Mouse (Mus musculus) neural tube, embryonic 14.5 days (tissue): ENCODE data around the gene Stx5a. TPM values are rescaled to one million over a fixed set of nuclear protein-coding genes. Genes with fewer than 3 reads are reported as not detected.

Experiments used
- ATAC-seq: fragments of 200-750 bp; cut with Nextera tagmentation; 2 replicates; pipeline ENCODE4 v1.8.0; 2017; ENCODE audit warnings: low read depth, mild to moderate bottlenecking, moderate TSS enrichment, moderate library complexity
- H3K27ac ChIP-seq: fragments of 300-500 bp; sonication (generic); 2 replicates; pipeline ENCODE4 v1.5.1; 2014; ENCODE audit warnings: low read depth, mild to moderate bottlenecking, control low read depth, low read length, moderate library complexity, mixed read lengths
- H3K27me3 ChIP-seq: fragments of 300-500 bp; sonication (generic); 2 replicates; pipeline ENCODE4 v1.6.1; 2014; ENCODE audit warnings: low read length; ENCODE audit not compliant: control insufficient read depth, insufficient read depth
- H3K36me3 ChIP-seq: fragments of 300-500 bp; sonication (generic); 2 replicates; pipeline ENCODE4 v1.6.1; 2014; ENCODE audit warnings: low read length, mixed read lengths; ENCODE audit not compliant: control insufficient read depth, insufficient read depth
- H3K4me1 ChIP-seq: fragments of 300-500 bp; sonication (generic); 2 replicates; pipeline ENCODE4 v1.6.1; 2014; ENCODE audit warnings: low read length; ENCODE audit not compliant: control insufficient read depth, insufficient read depth
- H3K4me2 ChIP-seq: fragments of 300-500 bp; sonication (generic); 2 replicates; pipeline ENCODE4 v1.6.1; 2014; ENCODE audit warnings: mild to moderate bottlenecking, low read depth, low read length, control low read depth
- H3K4me3 ChIP-seq: fragments of 300-500 bp; sonication (generic); 2 replicates; pipeline ENCODE4 v1.5.1; 2014; ENCODE audit warnings: low read depth, low read length, control low read depth, mixed read lengths
- H3K9ac ChIP-seq: fragments of 300-500 bp; sonication (generic); replicated peaks from 2 replicates; pipeline ENCODE4 v1.6.1; 2014; ENCODE audit warnings: low read depth, mild to moderate bottlenecking, control low read depth, low read length, mixed read lengths
- H3K9me3 ChIP-seq: fragments of 300-500 bp; sonication (generic); 2 replicates; pipeline ENCODE4 v1.6.1; 2016; ENCODE audit warnings: low read length; ENCODE audit not compliant: control insufficient read depth
- WGBS: fragments of 180-500 bp; shearing (Covaris S2); extraction: QIAGEN DNeasy Blood & Tissue Kit; methylation state at CpG from one replicate; pipeline ENCODE4 v1.1.7; 2014; 5-methylcytosine and 5-hydroxymethylcytosine counted together
- microRNA-seq: library from miRNA; unstranded; fragments of <30 nt; microRNA quantifications from one replicate; pipeline ENCODE4, GENCODE M21; 2016
- polyA plus RNA-seq: library from polyadenylated mRNA; unstranded; fragments of >200 nt; fragmentation: Nextera tagmentation; extraction: Ambion mirVana; gene quantifications from 2 replicates; pipeline ENCODE4 v1.2.1, GENCODE M21; 2014

The Stx5a gene
- polyA plus RNA-seq, 1 experiment from 2014 or later = 115 TPM

DNA sequence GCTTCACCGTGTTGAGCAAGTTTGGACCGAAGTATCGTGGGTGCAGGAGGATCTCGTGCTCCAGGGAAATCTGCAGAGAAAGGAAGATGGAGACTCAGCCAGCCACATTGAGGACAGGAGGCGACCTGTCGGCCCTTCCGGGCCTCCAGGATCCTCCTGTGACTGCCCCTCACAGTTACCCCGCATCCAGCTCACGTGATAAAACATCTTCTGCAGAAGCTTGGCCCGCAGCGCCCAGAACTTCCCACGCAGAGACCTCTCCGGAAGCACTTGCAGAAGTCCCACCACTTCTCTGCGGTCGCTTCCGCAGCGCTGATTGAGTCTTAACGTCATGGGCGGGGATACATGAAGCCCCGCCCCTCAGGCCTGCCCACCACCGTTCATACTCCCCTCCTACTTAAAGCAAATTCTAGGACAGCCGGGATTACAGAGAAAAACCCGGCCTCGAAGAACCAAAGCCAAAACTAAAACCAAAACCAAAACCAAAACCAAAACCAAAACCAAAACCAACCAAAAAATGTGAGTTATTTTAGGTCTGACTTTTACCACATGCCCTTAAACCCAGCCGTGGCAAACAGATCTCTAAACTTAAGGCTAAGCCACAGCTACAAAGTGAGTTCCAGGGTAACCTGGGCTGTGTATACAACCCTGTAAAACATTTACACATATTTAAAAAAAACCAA lies 57.2 kb downstream of the Stx5a start, which contains the start of gene Polr2g:
Gene Polr2g, minus strand, starts transcription at position 314 of the 683 bp plus-strand sequence.
- WGBS = 1% methylated on average over 25 of the region's 25 CpGs

DNA sequence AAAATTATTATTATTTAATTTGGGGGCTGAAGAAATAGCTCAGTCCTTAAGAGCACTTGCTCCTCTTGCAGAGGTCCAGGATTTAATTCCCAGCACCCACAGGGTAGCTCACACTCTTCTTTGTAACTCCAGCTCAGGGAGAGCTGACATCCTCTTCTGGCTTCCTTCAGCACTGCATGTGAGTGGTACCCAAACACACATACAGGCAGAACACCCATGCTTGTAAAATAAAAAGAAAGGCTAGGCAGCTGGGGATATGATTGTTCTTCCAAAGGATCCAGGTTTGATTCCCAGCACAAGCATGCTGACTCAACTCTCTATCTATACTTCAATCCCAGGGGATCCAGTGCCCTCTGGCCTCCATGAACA lies 57.7 kb downstream of the Stx5a start:
- Histone ChIP-seq H3K36me3 (peaks cover 7% of the 10 kb centered on the region), H3K4me3 (no peak overlapping the region), H3K9ac (no peak overlapping the region; the same call in 1 of the 2 replicates), H3K4me2 (peak overlapping the region; percentile 95; the same call in 1 of the 2 replicates), H3K4me1 (peaks cover 15% of the 10 kb centered on the region; the same call in 1 of the 2 replicates), H3K9me3 (no peaks in the 10 kb centered on the region), H3K27ac (no peak overlapping the region), H3K27me3 (no peaks in the 10 kb centered on the region)
- ATAC-seq = no peak

More for the DNA sequence above, 57.2 kb downstream of the Stx5a start, which contains the start of gene Polr2g:
- H3K9me3 ChIP-seq = no peaks in the 10 kb centered on the region
- H3K27me3 ChIP-seq = no peaks in the 10 kb centered on the region
- H3K9ac ChIP-seq = peak within 1 kb of the TSS; percentile 63
- H3K27ac ChIP-seq = no peak within 1 kb of the TSS
- peak within 1 kb of the TSS; percentile 95 for H3K4me2 ChIP-seq
- peaks cover 15% of the 10 kb centered on the region; the same call in 1 of the 2 replicates for H3K4me1 ChIP-seq
- H3K4me3 ChIP-seq = peak within 1 kb of the TSS; percentile 77
- peak; percentile 71 for ATAC-seq
- H3K36me3 ChIP-seq = peaks cover 12% of the 10 kb centered on the region

DNA sequence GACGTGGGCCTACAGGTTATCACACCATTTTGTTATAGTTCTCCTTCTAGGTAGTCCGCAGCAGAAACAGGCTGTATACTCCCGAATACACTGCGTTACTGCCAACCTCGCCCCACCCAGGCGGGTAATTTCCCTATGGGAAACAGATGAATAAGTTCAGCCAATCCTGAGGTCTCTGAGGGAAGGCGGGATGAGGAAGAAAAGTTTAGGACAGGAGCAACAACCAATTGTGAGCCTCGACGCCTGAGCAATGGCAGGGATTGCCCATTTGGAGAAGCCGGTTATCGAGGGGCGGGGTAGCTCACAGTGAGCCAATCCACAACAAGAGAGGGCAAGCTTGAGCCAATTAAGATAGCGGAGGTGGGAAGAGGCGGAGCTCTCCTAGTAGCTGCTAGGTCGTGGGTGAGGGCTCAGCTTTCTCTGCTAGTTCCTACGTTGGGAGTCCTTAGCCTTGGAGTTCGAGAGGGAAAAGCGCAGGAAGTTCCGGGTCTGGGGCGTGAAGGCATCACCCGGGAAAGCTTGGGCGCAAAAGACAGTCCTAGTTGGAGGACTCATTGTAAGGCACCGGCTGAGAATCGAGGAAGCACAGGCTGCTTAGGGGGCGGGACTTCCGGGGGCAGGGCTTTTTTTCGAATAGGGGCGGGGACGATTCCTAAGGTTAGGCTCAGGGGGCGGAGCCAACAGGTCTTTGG lies 61.1 kb downstream of the Stx5a start, which contains the start of gene Zbtb3:
Gene Zbtb3, plus strand, starts transcription at position 426 of the 692 bp plus-strand sequence.
- H3K4me1 ChIP-seq = peaks cover 12% of the 10 kb centered on the region; the same call in 1 of the 2 replicates
- H3K27me3 ChIP-seq = no peaks in the 10 kb centered on the region
- H3K4me2 ChIP-seq = peak within 1 kb of the TSS; percentile 86
- H3K4me3 ChIP-seq = peak within 1 kb of the TSS; percentile 58
- H3K27ac ChIP-seq = peak within 1 kb of the TSS; percentile 77
- peak; percentile 97 for ATAC-seq
- peaks cover 10% of the 10 kb centered on the region; the same call in 1 of the 2 replicates for H3K36me3 ChIP-seq
- no peaks in the 10 kb centered on the region for H3K9me3 ChIP-seq
- peak within 1 kb of the TSS; percentile 67 for H3K9ac ChIP-seq
- WGBS = under 1% methylated on average over 30 of the region's 30 CpGs

DNA sequence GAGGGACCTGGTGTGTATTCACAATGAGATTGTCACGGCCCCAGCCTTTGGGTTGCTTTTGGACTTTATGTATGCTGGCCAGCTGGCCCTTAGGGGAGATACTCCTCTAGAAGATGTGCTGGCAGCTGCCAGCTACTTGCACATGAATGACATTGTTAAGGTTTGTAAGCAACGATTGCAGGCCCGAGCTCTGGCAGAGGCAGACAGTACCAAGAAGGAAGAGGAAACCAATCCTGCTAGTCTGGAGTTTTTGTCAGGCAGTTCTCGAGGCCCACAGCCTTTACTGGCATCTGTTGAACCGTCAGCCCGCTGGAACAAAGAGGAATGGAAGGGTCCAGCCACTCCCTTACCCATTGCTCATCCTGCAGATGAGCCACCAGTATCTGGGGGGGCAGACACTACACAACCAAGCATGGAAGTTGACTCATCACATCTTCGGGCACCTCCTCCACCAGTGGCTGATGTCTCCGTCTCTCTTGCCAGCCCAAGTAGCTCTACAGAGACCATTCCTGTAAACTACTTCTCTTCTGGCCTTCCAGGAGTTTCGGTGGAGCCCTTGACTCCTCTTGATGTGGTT lies 62.1 kb downstream of the Stx5a start:
- ATAC-seq = no peak
- Histone ChIP-seq H3K4me2 (peak overlapping the region; percentile 86), H3K36me3 (peaks cover 11% of the 10 kb centered on the region; the same call in 1 of the 2 replicates), H3K9me3 (no peaks in the 10 kb centered on the region), H3K27me3 (no peaks in the 10 kb centered on the region), H3K27ac (peak overlapping the region; percentile 77), H3K9ac (no peak overlapping the region), H3K4me3 (no peak overlapping the region), H3K4me1 (peaks cover 6% of the 10 kb centered on the region; the same call in 1 of the 2 replicates)
- WGBS = 89% methylated on average over 9 of the region's 9 CpGs

DNA sequence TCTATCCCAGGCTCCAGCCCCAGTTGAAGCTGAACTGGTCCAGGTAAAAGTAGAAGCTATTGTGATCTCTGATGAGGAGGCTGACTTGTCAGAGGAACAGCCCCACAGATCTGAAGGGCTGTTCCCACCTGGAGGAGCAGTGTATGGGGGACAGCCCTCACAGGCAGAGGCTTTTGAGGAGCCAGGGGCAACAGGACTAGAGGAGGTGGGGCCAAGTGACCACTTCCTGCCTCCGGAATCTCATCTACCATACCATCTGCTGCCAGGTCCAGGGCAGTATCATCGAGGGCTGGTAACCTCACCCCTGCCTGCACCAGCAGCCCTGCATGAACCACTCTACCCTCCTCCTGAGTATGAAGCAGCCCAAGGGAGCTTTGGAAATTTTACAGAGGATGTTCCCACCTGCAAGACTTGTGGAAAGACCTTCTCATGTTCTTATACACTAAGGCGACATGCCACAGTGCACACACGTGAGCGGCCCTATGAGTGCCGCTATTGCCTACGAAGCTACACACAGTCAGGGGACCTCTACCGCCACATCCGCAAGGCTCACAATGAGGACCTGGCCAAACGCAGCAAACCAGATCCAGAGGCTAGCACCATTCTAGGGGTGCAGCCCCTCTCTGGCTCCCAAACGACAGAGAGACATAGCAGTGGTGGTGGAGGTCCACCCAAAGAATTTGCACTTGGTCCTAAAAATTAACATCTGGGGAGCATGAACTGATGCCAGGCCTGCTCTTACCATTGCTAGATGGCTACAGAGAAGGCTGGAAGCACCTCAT lies 62.9 kb downstream of the Stx5a start:
- no peak overlapping the region for H3K4me3 ChIP-seq

More for the DNA sequence above, 62.9 kb downstream of the Stx5a start:
- no peaks in the 10 kb centered on the region for H3K27me3 ChIP-seq
- H3K27ac ChIP-seq = no peak overlapping the region
- H3K4me1 ChIP-seq = peaks cover 6% of the 10 kb centered on the region; the same call in 1 of the 2 replicates
- H3K36me3 ChIP-seq = peaks cover 11% of the 10 kb centered on the region; the same call in 1 of the 2 replicates
- H3K4me2 ChIP-seq = no peak overlapping the region
- H3K9me3 ChIP-seq = no peaks in the 10 kb centered on the region
- WGBS = 93% methylated on average over 11 of the region's 11 CpGs
- no peak for ATAC-seq
- H3K9ac ChIP-seq = no peak overlapping the region

Small RNA genes within 50 kb of the gene (microRNA-seq; reads per million reads assigned to microRNA genes)
- not detected for gene Mir6992

Other genes with a start within 250 kb of the Stx5a start
- 5.5 and 7.2 TPM in 2 replicates for gene Slc22a8, start 150.2 kb upstream of the Stx5a start, polyA plus RNA-seq
- 1.8 TPM in 1 of 2 replicates, not detected in the other for gene Slc22a6, start 123.4 kb upstream of the Stx5a start, polyA plus RNA-seq
- gene Chrm1, start 77.6 kb upstream of the Stx5a start, polyA plus RNA-seq = 0.19 and 0.26 TPM in 2 replicates
- 145 and 163 TPM in 2 replicates for gene Slc3a2, start 18.0 kb upstream of the Stx5a start, polyA plus RNA-seq
- gene Wdr74, start 5.6 kb upstream of the Stx5a start, polyA plus RNA-seq = 88.5 and 91.5 TPM in 2 replicates
- gene 1700092M07Rik, start 695 bp upstream of the Stx5a start, polyA plus RNA-seq = 1.8 and 2.6 TPM in 2 replicates
- gene Nxf1, start 15.7 kb downstream of the Stx5a start, polyA plus RNA-seq = 120 and 140 TPM in 2 replicates
- 223 and 263 TPM in 2 replicates for gene Tmem223, start 29.6 kb downstream of the Stx5a start, polyA plus RNA-seq
- gene Tmem179b, start 33.1 kb downstream of the Stx5a start, polyA plus RNA-seq = 25.9 and 32.7 TPM in 2 replicates
- 17.7 and 19.0 TPM in 2 replicates for gene Taf6l, start 45.0 kb downstream of the Stx5a start, polyA plus RNA-seq
- gene Polr2g, start 57.2 kb downstream of the Stx5a start, polyA plus RNA-seq = 141 and 153 TPM in 2 replicates
- 7.1 and 7.7 TPM in 2 replicates for gene Zbtb3, start 61.1 kb downstream of the Stx5a start, polyA plus RNA-seq
- gene Ttc9c, start 77.9 kb downstream of the Stx5a start, polyA plus RNA-seq = 52.2 and 54.3 TPM in 2 replicates
- gene Hnrnpul2, start 78.6 kb downstream of the Stx5a start, polyA plus RNA-seq = 9.1 and 9.5 TPM in 2 replicates
- gene AC129217.1, start 88.4 kb downstream of the Stx5a start, polyA plus RNA-seq = not detected in 2 replicates
- gene Bscl2, start 96.1 kb downstream of the Stx5a start, polyA plus RNA-seq = 86.3 and 94.5 TPM in 2 replicates
- 459 and 608 TPM in 2 replicates for gene Gng3, start 97.8 kb downstream of the Stx5a start, polyA plus RNA-seq
- 0.99 and 1.3 TPM in 2 replicates for gene Lrrn4cl, start 109.4 kb downstream of the Stx5a start, polyA plus RNA-seq
- 135 and 142 TPM in 2 replicates for gene Ubxn1, start 130.1 kb downstream of the Stx5a start, polyA plus RNA-seq
- gene Uqcc3, start 139.5 kb downstream of the Stx5a start, polyA plus RNA-seq = 63.2 and 64.1 TPM in 2 replicates
- 30.8 and 31.7 TPM in 2 replicates for gene Lbhd1, start 142.3 kb downstream of the Stx5a start, polyA plus RNA-seq
- gene Gm49403, start 142.5 kb downstream of the Stx5a start, polyA plus RNA-seq = not detected in 2 replicates
- 39.0 and 48.9 TPM in 2 replicates for gene 1810009A15Rik, start 147.4 kb downstream of the Stx5a start, polyA plus RNA-seq
- gene Gm49416, start 147.5 kb downstream of the Stx5a start, polyA plus RNA-seq = 0.39 TPM in 1 of 2 replicates, not detected in the other
- gene Ints5, start 151.6 kb downstream of the Stx5a start, polyA plus RNA-seq = 22.0 and 30.3 TPM in 2 replicates
- 69.9 and 92.2 TPM in 2 replicates for gene Ganab, start 156.7 kb downstream of the Stx5a start, polyA plus RNA-seq
- gene B3gat3, start 179.0 kb downstream of the Stx5a start, polyA plus RNA-seq = 66.3 and 67.2 TPM in 2 replicates
- gene Rom1, start 187.9 kb downstream of the Stx5a start, polyA plus RNA-seq = 1.1 and 1.7 TPM in 2 replicates
- gene Eml3, start 188.1 kb downstream of the Stx5a start, polyA plus RNA-seq = 6.2 and 8.7 TPM in 2 replicates
- gene Mta2, start 200.5 kb downstream of the Stx5a start, polyA plus RNA-seq = 29.1 and 33.7 TPM in 2 replicates
- 20.4 and 25.3 TPM in 2 replicates for gene Tut1, start 212.4 kb downstream of the Stx5a start, polyA plus RNA-seq
- 297 and 333 TPM in 2 replicates for gene Eef1g, start 225.6 kb downstream of the Stx5a start, polyA plus RNA-seq
- gene Ahnak, start 247.9 kb downstream of the Stx5a start, polyA plus RNA-seq = 2.7 and 3.7 TPM in 2 replicates